Mouse (Mus musculus) lung, adult 2 months (tissue): ENCODE measurements around the gene Timm22.

Experiments
- CTCF ChIP-seq: fragments of 200-500 bp; IDR thresholded peaks from 2 replicates; pipeline ENCODE4 v1.5.1; 2011; ENCODE audit warnings: mild to moderate bottlenecking, low read length, control low read depth; ENCODE audit not compliant: insufficient read depth
- POLR2A ChIP-seq: fragments of 200-500 bp; IDR thresholded peaks from 2 replicates; pipeline ENCODE4 v1.6.1; 2011; ENCODE audit warnings: low read depth, mild to moderate bottlenecking, control low read depth, low read length, borderline replicate concordance; ENCODE audit errors: extremely low read depth

- no peak for TF ChIP-seq CTCF
- no peak for TF ChIP-seq POLR2A
Measured at GRCm38 (mm10) chr11:76370491-76370890, 36.3 kb upstream of the Timm22 start.
